Mouse (Mus musculus): ENCODE data around the gene Vsig2.

The Vsig2 gene

GRCm38 (mm10) chr9:37539170-37540025 is at the start of gene Vsig2:
TSS of gene Vsig2 (plus strand) at chr9:37539255.
- DNase-seq (ENCODE audit: low read depth, low spot score), result no peak
- H3K36me3 ChIP-seq (ENCODE audit: control insufficient read depth, insufficient read depth, low read length, poor library complexity, severe bottlenecking), result no peaks in the 10 kb centered on the region
- H3K27me3 ChIP-seq (ENCODE audit: control insufficient read depth, insufficient read depth, low read length, poor library complexity, severe bottlenecking), result no peaks in the 10 kb centered on the region

GRCm38 (mm10) chr9:37489446-37490120 is 49.5 kb upstream of the Vsig2 start:
- peak; percentile 39 for DNase-seq (ENCODE audit: low read depth, low spot score)
- no peaks in the 10 kb centered on the region for H3K27me3 ChIP-seq (ENCODE audit: control insufficient read depth, insufficient read depth, low read length, poor library complexity, severe bottlenecking)
- H3K36me3 ChIP-seq (ENCODE audit: control insufficient read depth, insufficient read depth, low read length, poor library complexity, severe bottlenecking), result no peaks in the 10 kb centered on the region

GRCm38 (mm10) chr9:37495761-37496160 is 43.3 kb upstream of the Vsig2 start:
- DNase-seq (ENCODE audit: low read depth, low spot score), result no peak
- Histone ChIP-seq H3K36me3 (ENCODE audit: control insufficient read depth, insufficient read depth, low read length, poor library complexity, severe bottlenecking) (0 out of 2 replicates have a peak, but pooled peaks cover 1% of the 10 kb centered on the region), H3K27me3 (ENCODE audit: control insufficient read depth, insufficient read depth, low read length, poor library complexity, severe bottlenecking) (no peaks in the 10 kb centered on the region)

- 0 out of 2 replicates have a peak, but pooled peaks cover 1% of the 10 kb centered on the region for H3K36me3 ChIP-seq (ENCODE audit: control insufficient read depth, insufficient read depth, low read length, poor library complexity, severe bottlenecking)
- DNase-seq (ENCODE audit: low read depth, low spot score), result no peak
- no peaks in the 10 kb centered on the region for H3K27me3 ChIP-seq (ENCODE audit: control insufficient read depth, insufficient read depth, low read length, poor library complexity, severe bottlenecking)
These were observed 42.7 kb upstream of the Vsig2 start for GRCm38 (mm10) chr9:37496325-37496724.

- DNase-seq (ENCODE audit: low read depth, low spot score), result no peak
- Histone ChIP-seq H3K27me3 (ENCODE audit: control insufficient read depth, insufficient read depth, low read length, poor library complexity, severe bottlenecking) (no peaks in the 10 kb centered on the region), H3K36me3 (ENCODE audit: control insufficient read depth, insufficient read depth, low read length, poor library complexity, severe bottlenecking) (0 out of 2 replicates have a peak, but pooled peaks cover 1% of the 10 kb centered on the region)
These were observed 38.9 kb upstream of the Vsig2 start for GRCm38 (mm10) chr9:37500201-37500600.

GRCm38 (mm10) chr9:37501170-37501569 is 37.9 kb upstream of the Vsig2 start:
- DNase-seq (ENCODE audit: low read depth, low spot score), result no peak

GRCm38 (mm10) chr9:37504348-37504747 is 34.7 kb upstream of the Vsig2 start:
- H3K27me3 ChIP-seq (ENCODE audit: control insufficient read depth, insufficient read depth, low read length, poor library complexity, severe bottlenecking), result no peaks in the 10 kb centered on the region
- peak; percentile 39 for DNase-seq (ENCODE audit: low read depth, low spot score)
- H3K36me3 ChIP-seq (ENCODE audit: control insufficient read depth, insufficient read depth, low read length, poor library complexity, severe bottlenecking), result 0 out of 2 replicates have a peak, but pooled peaks cover 1% of the 10 kb centered on the region

More at GRCm38 (mm10) chr9:37501170-37501569, 37.9 kb upstream of the Vsig2 start:
- no peaks in the 10 kb centered on the region for H3K27me3 ChIP-seq (ENCODE audit: control insufficient read depth, insufficient read depth, low read length, poor library complexity, severe bottlenecking)
- H3K36me3 ChIP-seq (ENCODE audit: control insufficient read depth, insufficient read depth, low read length, poor library complexity, severe bottlenecking), result 0 out of 2 replicates have a peak, but pooled peaks cover 1% of the 10 kb centered on the region

- Histone ChIP-seq H3K27me3 (ENCODE audit: control insufficient read depth, insufficient read depth, low read length, poor library complexity, severe bottlenecking) (no peaks in the 10 kb centered on the region), H3K36me3 (ENCODE audit: control insufficient read depth, insufficient read depth, low read length, poor library complexity, severe bottlenecking) (no peaks in the 10 kb centered on the region)
- no peak for DNase-seq (ENCODE audit: low read depth, low spot score)
These were observed 33.0 kb upstream of the Vsig2 start for GRCm38 (mm10) chr9:37506023-37506422.

- peak; percentile 39 for DNase-seq (ENCODE audit: low read depth, low spot score)
- H3K36me3 ChIP-seq (ENCODE audit: control insufficient read depth, insufficient read depth, low read length, poor library complexity, severe bottlenecking), result no peaks in the 10 kb centered on the region
These were observed 27.0 kb upstream of the Vsig2 start for GRCm38 (mm10) chr9:37512097-37512496.

GRCm38 (mm10) chr9:37514456-37514855 is 24.6 kb upstream of the Vsig2 start:
- Histone ChIP-seq H3K36me3 (ENCODE audit: control insufficient read depth, insufficient read depth, low read length, poor library complexity, severe bottlenecking) (no peaks in the 10 kb centered on the region; the same call in 1 of the 2 replicates), H3K27me3 (ENCODE audit: control insufficient read depth, insufficient read depth, low read length, poor library complexity, severe bottlenecking) (no peaks in the 10 kb centered on the region)
- no peak for DNase-seq (ENCODE audit: low read depth, low spot score)

More at GRCm38 (mm10) chr9:37512097-37512496, 27.0 kb upstream of the Vsig2 start:
- no peaks in the 10 kb centered on the region for H3K27me3 ChIP-seq (ENCODE audit: control insufficient read depth, insufficient read depth, low read length, poor library complexity, severe bottlenecking)

GRCm38 (mm10) chr9:37517467-37517866 is 21.6 kb upstream of the Vsig2 start:
- Histone ChIP-seq H3K36me3 (ENCODE audit: control insufficient read depth, insufficient read depth, low read length, poor library complexity, severe bottlenecking) (no peaks in the 10 kb centered on the region; the same call in 1 of the 2 replicates), H3K27me3 (ENCODE audit: control insufficient read depth, insufficient read depth, low read length, poor library complexity, severe bottlenecking) (no peaks in the 10 kb centered on the region)
- DNase-seq (ENCODE audit: low read depth, low spot score), result no peak

- peaks cover 4% of the 10 kb centered on the region for H3K36me3 ChIP-seq (ENCODE audit: control insufficient read depth, insufficient read depth, low read length, poor library complexity, severe bottlenecking)
- DNase-seq (ENCODE audit: low read depth, low spot score), result no peak
These were observed 20.1 kb upstream of the Vsig2 start for GRCm38 (mm10) chr9:37518991-37519390.

GRCm38 (mm10) chr9:37519995-37520394 is 19.1 kb upstream of the Vsig2 start:
- H3K36me3 ChIP-seq (ENCODE audit: control insufficient read depth, insufficient read depth, low read length, poor library complexity, severe bottlenecking), result peaks cover 4% of the 10 kb centered on the region
- H3K27me3 ChIP-seq (ENCODE audit: control insufficient read depth, insufficient read depth, low read length, poor library complexity, severe bottlenecking), result no peaks in the 10 kb centered on the region
- no peak for DNase-seq (ENCODE audit: low read depth, low spot score)

More at GRCm38 (mm10) chr9:37518991-37519390, 20.1 kb upstream of the Vsig2 start:
- H3K27me3 ChIP-seq (ENCODE audit: control insufficient read depth, insufficient read depth, low read length, poor library complexity, severe bottlenecking), result no peaks in the 10 kb centered on the region

- DNase-seq (ENCODE audit: low read depth, low spot score), result no peak
- H3K27me3 ChIP-seq (ENCODE audit: control insufficient read depth, insufficient read depth, low read length, poor library complexity, severe bottlenecking), result no peaks in the 10 kb centered on the region; the same call in 1 of the 2 replicates
- peaks cover 4% of the 10 kb centered on the region; the same call in 1 of the 2 replicates for H3K36me3 ChIP-seq (ENCODE audit: control insufficient read depth, insufficient read depth, low read length, poor library complexity, severe bottlenecking)
These were observed 13.6 kb upstream of the Vsig2 start for GRCm38 (mm10) chr9:37525461-37525860.
